Mouse (Mus musculus): Measurements from ENCODE around the gene Gm20388. TPM values are rescaled to one million over a fixed set of nuclear protein-coding genes. Genes with fewer than 3 reads are reported as not detected.

Gene Gm20388
- polyA plus RNA-seq, 1 experiment from 2014 or later = not detected

- peak overlapping the region; percentile 59 for H3K4me2 ChIP-seq (replicated peaks; ENCODE audit: low read depth, low read length)
- H3K9me3 ChIP-seq (ENCODE audit: control insufficient read depth, low read length) = no peaks in the 10 kb centered on the region
- no peak overlapping the region; the same call in 1 of the 2 replicates for H3K9ac ChIP-seq (ENCODE audit: low read depth, low read length)
- no peak for ATAC-seq (ENCODE audit: low FRiP score, low TSS enrichment)
- H3K27ac ChIP-seq (ENCODE audit: low read depth, low read length) = peak overlapping the region; percentile 83; the same call in 1 of the 2 replicates
- no peaks in the 10 kb centered on the region for H3K27me3 ChIP-seq (ENCODE audit: control insufficient read depth, insufficient read depth, low read length)
- peaks cover 31% of the 10 kb centered on the region for H3K36me3 ChIP-seq (ENCODE audit: control insufficient read depth, insufficient read depth, low read length)
- H3K4me3 ChIP-seq (ENCODE audit: low read length) = peak overlapping the region; percentile 77
- H3K4me1 ChIP-seq (ENCODE audit: control insufficient read depth, insufficient read depth, low read length) = peaks cover 21% of the 10 kb centered on the region; the same call in 1 of the 2 replicates
- WGBS = 4% methylated on average over 8 of the region's 8 CpGs
These were observed 3744.7 kb downstream of the Gm20388 start for GRCm38 (mm10) chr8:123655351-123655779.

GRCm38 (mm10) chr8:123657826-123658225, 3747.2 kb downstream of the Gm20388 start:
- peaks cover 17% of the 10 kb centered on the region; the same call in 1 of the 2 replicates for H3K4me1 ChIP-seq (ENCODE audit: control insufficient read depth, insufficient read depth, low read length)
- WGBS = 88% methylated on average over 8 of the region's 8 CpGs
- no peak overlapping the region for H3K4me3 ChIP-seq (ENCODE audit: low read length)
- no peaks in the 10 kb centered on the region for H3K9me3 ChIP-seq (ENCODE audit: control insufficient read depth, low read length)
- H3K27ac ChIP-seq (ENCODE audit: low read depth, low read length) = no peak overlapping the region
- no peaks in the 10 kb centered on the region for H3K27me3 ChIP-seq (ENCODE audit: control insufficient read depth, insufficient read depth, low read length)
- no peak overlapping the region for H3K4me2 ChIP-seq (replicated peaks; ENCODE audit: low read depth, low read length)
- no peak overlapping the region for H3K9ac ChIP-seq (ENCODE audit: low read depth, low read length)
- peaks cover 50% of the 10 kb centered on the region for H3K36me3 ChIP-seq (ENCODE audit: control insufficient read depth, insufficient read depth, low read length)
- ATAC-seq (ENCODE audit: low FRiP score, low TSS enrichment) = no peak

- Histone ChIP-seq H3K9ac (ENCODE audit: low read depth, low read length) (no peak overlapping the region), H3K4me2 (replicated peaks; ENCODE audit: low read depth, low read length) (no peak overlapping the region), H3K4me1 (ENCODE audit: control insufficient read depth, insufficient read depth, low read length) (peaks cover 14% of the 10 kb centered on the region; the same call in 1 of the 2 replicates), H3K36me3 (ENCODE audit: control insufficient read depth, insufficient read depth, low read length) (peaks cover 59% of the 10 kb centered on the region), H3K27ac (ENCODE audit: low read depth, low read length) (no peak overlapping the region), H3K27me3 (ENCODE audit: control insufficient read depth, insufficient read depth, low read length) (no peaks in the 10 kb centered on the region), H3K9me3 (ENCODE audit: control insufficient read depth, low read length) (no peaks in the 10 kb centered on the region), H3K4me3 (ENCODE audit: low read length) (no peak overlapping the region)
- ATAC-seq (ENCODE audit: low FRiP score, low TSS enrichment) = no peak
- WGBS = 82% methylated on average over 10 of the region's 10 CpGs
These were observed 3748.9 kb downstream of the Gm20388 start for GRCm38 (mm10) chr8:123659469-123660057.

- H3K27ac ChIP-seq (ENCODE audit: low read depth, low read length) = no peak overlapping the region
- no peaks in the 10 kb centered on the region for H3K4me1 ChIP-seq (ENCODE audit: control insufficient read depth, insufficient read depth, low read length)
- peaks cover 53% of the 10 kb centered on the region for H3K36me3 ChIP-seq (ENCODE audit: control insufficient read depth, insufficient read depth, low read length)
- H3K4me2 ChIP-seq (replicated peaks; ENCODE audit: low read depth, low read length) = no peak overlapping the region
- H3K9ac ChIP-seq (ENCODE audit: low read depth, low read length) = no peak overlapping the region
- no peak overlapping the region for H3K4me3 ChIP-seq (ENCODE audit: low read length)
- WGBS = 92% methylated on average over 11 of the region's 11 CpGs
- no peak for ATAC-seq (ENCODE audit: low FRiP score, low TSS enrichment)
- H3K27me3 ChIP-seq (ENCODE audit: control insufficient read depth, insufficient read depth, low read length) = no peaks in the 10 kb centered on the region
- H3K9me3 ChIP-seq (ENCODE audit: control insufficient read depth, low read length) = no peaks in the 10 kb centered on the region
These were observed 3750.9 kb downstream of the Gm20388 start for GRCm38 (mm10) chr8:123661515-123661914.

- H3K4me3 ChIP-seq (ENCODE audit: low read length) = no peak overlapping the region
- H3K36me3 ChIP-seq (ENCODE audit: control insufficient read depth, insufficient read depth, low read length) = peaks cover 26% of the 10 kb centered on the region
- WGBS = 47% methylated on average over 6 of the region's 6 CpGs
- H3K27ac ChIP-seq (ENCODE audit: low read depth, low read length) = no peak overlapping the region
- H3K9ac ChIP-seq (ENCODE audit: low read depth, low read length) = no peak overlapping the region
- H3K4me1 ChIP-seq (ENCODE audit: control insufficient read depth, insufficient read depth, low read length) = no peaks in the 10 kb centered on the region
- no peaks in the 10 kb centered on the region for H3K27me3 ChIP-seq (ENCODE audit: control insufficient read depth, insufficient read depth, low read length)
- H3K4me2 ChIP-seq (replicated peaks; ENCODE audit: low read depth, low read length) = no peak overlapping the region
- no peak for ATAC-seq (ENCODE audit: low FRiP score, low TSS enrichment)
- no peaks in the 10 kb centered on the region for H3K9me3 ChIP-seq (ENCODE audit: control insufficient read depth, low read length)
These were observed 3754.9 kb downstream of the Gm20388 start for GRCm38 (mm10) chr8:123665580-123665979.

GRCm38 (mm10) chr8:123666832-123667231, 3756.2 kb downstream of the Gm20388 start:
- no peaks in the 10 kb centered on the region for H3K4me1 ChIP-seq (ENCODE audit: control insufficient read depth, insufficient read depth, low read length)
- H3K9ac ChIP-seq (ENCODE audit: low read depth, low read length) = no peak overlapping the region
- H3K4me2 ChIP-seq (replicated peaks; ENCODE audit: low read depth, low read length) = no peak overlapping the region
- ATAC-seq (ENCODE audit: low FRiP score, low TSS enrichment) = no peak
- H3K36me3 ChIP-seq (ENCODE audit: control insufficient read depth, insufficient read depth, low read length) = peaks cover 18% of the 10 kb centered on the region
- no peak overlapping the region for H3K27ac ChIP-seq (ENCODE audit: low read depth, low read length)
- H3K9me3 ChIP-seq (ENCODE audit: control insufficient read depth, low read length) = no peaks in the 10 kb centered on the region
- 96% methylated on average over 1 of the region's 1 CpGs for WGBS
- H3K4me3 ChIP-seq (ENCODE audit: low read length) = no peak overlapping the region
- no peaks in the 10 kb centered on the region for H3K27me3 ChIP-seq (ENCODE audit: control insufficient read depth, insufficient read depth, low read length)

- Histone ChIP-seq H3K27me3 (ENCODE audit: control insufficient read depth, insufficient read depth, low read length) (no peaks in the 10 kb centered on the region), H3K4me2 (replicated peaks; ENCODE audit: low read depth, low read length) (no peak overlapping the region), H3K36me3 (ENCODE audit: control insufficient read depth, insufficient read depth, low read length) (0 out of 2 replicates have a peak, but pooled peaks cover 1% of the 10 kb centered on the region), H3K9ac (ENCODE audit: low read depth, low read length) (no peak overlapping the region), H3K27ac (ENCODE audit: low read depth, low read length) (no peak overlapping the region), H3K4me3 (ENCODE audit: low read length) (no peak overlapping the region), H3K4me1 (ENCODE audit: control insufficient read depth, insufficient read depth, low read length) (no peaks in the 10 kb centered on the region), H3K9me3 (ENCODE audit: control insufficient read depth, low read length) (no peaks in the 10 kb centered on the region)
- WGBS = 49% methylated on average over 4 of the region's 4 CpGs
- no peak for ATAC-seq (ENCODE audit: low FRiP score, low TSS enrichment)
These were observed 3758.0 kb downstream of the Gm20388 start for GRCm38 (mm10) chr8:123668681-123669080.

- no peaks in the 10 kb centered on the region for H3K27me3 ChIP-seq (ENCODE audit: control insufficient read depth, insufficient read depth, low read length)
- H3K4me1 ChIP-seq (ENCODE audit: control insufficient read depth, insufficient read depth, low read length) = no peaks in the 10 kb centered on the region
- no peak overlapping the region for H3K9ac ChIP-seq (ENCODE audit: low read depth, low read length)
- ATAC-seq (ENCODE audit: low FRiP score, low TSS enrichment) = no peak
- no peak overlapping the region for H3K4me2 ChIP-seq (replicated peaks; ENCODE audit: low read depth, low read length)
- H3K27ac ChIP-seq (ENCODE audit: low read depth, low read length) = no peak overlapping the region
- no peaks in the 10 kb centered on the region for H3K36me3 ChIP-seq (ENCODE audit: control insufficient read depth, insufficient read depth, low read length)
- no peaks in the 10 kb centered on the region for H3K9me3 ChIP-seq (ENCODE audit: control insufficient read depth, low read length)
- no peak overlapping the region for H3K4me3 ChIP-seq (ENCODE audit: low read length)
- 66% methylated on average over 7 of the region's 7 CpGs for WGBS
These were observed 3760.1 kb downstream of the Gm20388 start for GRCm38 (mm10) chr8:123670766-123671165.

- 76% methylated on average over 7 of the region's 7 CpGs for WGBS
- no peak for ATAC-seq (ENCODE audit: low FRiP score, low TSS enrichment)
- Histone ChIP-seq H3K4me1 (ENCODE audit: control insufficient read depth, insufficient read depth, low read length) (no peaks in the 10 kb centered on the region), H3K36me3 (ENCODE audit: control insufficient read depth, insufficient read depth, low read length) (no peaks in the 10 kb centered on the region), H3K27ac (ENCODE audit: low read depth, low read length) (no peak overlapping the region), H3K4me3 (ENCODE audit: low read length) (no peak overlapping the region), H3K9me3 (ENCODE audit: control insufficient read depth, low read length) (no peaks in the 10 kb centered on the region), H3K27me3 (ENCODE audit: control insufficient read depth, insufficient read depth, low read length) (no peaks in the 10 kb centered on the region), H3K4me2 (replicated peaks; ENCODE audit: low read depth, low read length) (no peak overlapping the region), H3K9ac (ENCODE audit: low read depth, low read length) (no peak overlapping the region)
These were observed 3760.8 kb downstream of the Gm20388 start for GRCm38 (mm10) chr8:123671454-123671853.
